Mouse (Mus musculus) skeletal muscle tissue, postnatal 0 days (tissue): Measurements from ENCODE around the gene Pdia4. TPM values are rescaled to one million over a fixed set of nuclear protein-coding genes. Genes with fewer than 3 reads are reported as not detected.
A peak's percentile ranks its signal among the peaks of the same experiment; 100 is the strongest.

Experiments used
- microRNA counts: library from miRNA; unstranded; fragments of <30 nt; microRNA quantifications from one replicate; lab custom pipeline; 2015
- microRNA-seq, 2 experiments: library from miRNA; unstranded; fragments of <30 nt; microRNA quantifications; one replicate each; pipeline ENCODE4; 2016
- polyA plus RNA-seq: library from polyadenylated mRNA; unstranded; fragments of >200 nt; fragmentation: Nextera tagmentation; extraction: Ambion mirVana; gene quantifications from 2 replicates; pipeline ENCODE4 v1.2.1, GENCODE M21; 2015

The Pdia4 gene
- polyA plus RNA-seq, result 37.8 and 55.3 TPM in 2 replicates

DNA sequence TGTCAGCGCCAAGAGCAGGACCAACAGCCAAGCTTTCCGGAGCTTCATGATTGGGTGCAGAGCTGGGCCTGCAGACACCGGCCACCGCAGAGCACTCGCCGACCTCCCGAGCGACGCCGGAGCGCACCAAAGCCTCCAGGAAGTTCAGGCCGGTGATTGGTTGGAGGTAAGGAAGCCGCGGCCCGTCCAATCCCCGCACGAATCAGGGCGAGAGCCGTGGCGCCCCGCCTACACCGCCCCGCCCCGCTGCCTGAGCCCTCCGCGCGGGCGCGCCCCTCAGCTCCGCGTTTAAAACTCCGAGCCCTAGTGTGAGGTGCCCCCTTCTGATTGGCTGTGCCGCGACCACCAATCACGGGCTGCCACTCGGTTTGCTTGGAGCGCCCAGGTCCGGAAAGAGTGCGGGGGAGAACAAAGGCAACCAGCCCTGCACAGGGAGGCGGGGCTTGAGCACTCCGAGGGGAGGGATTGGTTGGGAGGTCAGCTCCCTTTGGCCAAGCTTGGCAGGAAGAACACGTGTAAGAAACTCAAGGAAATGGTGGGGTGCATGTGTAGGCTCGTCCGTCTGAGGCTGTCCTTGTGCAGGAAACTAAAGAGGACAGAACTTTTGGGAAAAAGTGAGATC lies at the start of gene Pdia4:
Gene Pdia4 (minus strand): TSS at position 174 of the 622 bp plus-strand sequence.

DNA sequence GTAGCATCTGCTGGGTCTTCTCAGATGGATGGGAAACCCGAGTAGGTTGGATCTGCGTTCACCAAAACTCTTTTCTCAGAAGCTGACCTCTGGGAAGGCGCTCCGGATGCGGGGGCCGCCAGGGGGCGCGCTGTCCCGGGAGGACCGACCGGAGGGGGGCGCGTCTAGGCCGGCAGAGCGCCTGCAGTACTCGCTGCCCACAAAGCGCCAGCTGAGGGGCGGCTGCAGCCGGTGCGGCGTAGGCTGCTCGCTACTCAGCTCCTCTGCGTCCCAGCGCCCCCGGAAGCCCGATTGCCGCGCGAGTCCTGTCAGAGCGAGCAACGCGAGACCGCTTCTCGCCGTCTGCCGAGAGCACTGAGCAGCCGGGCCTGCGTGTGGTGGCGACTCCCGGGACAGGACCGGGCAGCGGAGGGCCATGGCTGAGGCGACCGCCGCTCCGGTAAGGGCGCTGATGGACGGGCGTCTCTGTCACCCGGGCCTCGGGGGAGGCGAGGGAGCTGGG lies 22.3 kb upstream of the Pdia4 start, which contains the start of gene Zfp398:
Gene Zfp398 (plus strand): TSS at position 180 of the 502 bp plus-strand sequence.

DNA sequence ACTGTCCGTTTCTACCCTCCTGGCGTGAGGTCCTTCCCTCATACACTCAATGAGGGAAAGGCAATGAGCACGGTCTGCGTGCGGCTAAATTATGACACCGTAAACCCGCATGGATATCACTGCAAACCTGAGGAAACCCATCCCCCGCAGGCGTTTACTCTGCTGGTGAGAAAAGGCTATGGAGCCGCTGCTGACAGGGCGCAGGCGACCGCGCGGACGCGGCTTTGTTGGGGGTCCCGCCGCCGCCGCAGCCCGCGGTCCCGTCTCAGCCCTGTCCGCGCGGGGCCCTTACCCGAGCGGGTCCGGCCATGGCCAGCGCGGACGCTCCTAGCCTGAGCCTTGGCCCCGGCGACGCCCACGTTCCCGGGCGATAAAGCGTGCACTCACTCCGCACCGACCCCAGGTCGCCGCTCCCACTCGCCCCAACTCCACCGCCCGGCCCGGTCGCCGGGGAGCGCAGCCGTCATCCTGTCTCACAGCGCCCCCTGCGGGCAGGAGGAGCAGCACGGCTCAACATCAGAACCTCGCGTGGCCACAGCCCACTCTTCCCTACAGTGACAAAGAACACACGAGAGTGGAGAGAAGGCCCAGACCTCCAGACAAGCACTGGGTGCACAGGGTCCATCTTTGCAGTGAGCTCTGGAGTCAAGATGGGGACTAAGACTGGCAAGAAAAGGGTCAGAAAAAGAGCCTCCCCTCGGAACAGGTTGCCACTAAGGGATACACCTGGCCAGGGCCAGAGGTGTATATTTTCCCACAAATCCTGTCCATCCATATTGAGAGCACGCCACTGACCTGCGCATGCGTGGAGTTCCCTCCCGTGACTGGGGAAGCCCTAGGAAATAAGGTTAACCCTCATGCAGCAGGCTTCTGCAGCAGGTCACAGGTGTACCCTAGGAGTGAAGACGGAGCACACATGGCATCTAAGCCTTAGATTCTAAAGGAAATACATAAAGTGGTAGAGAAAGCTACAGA lies 17.2 kb upstream of the Pdia4 start, which contains the start of gene Zfp786:
Gene Zfp786 (minus strand): TSS at position 764 of the 975 bp plus-strand sequence.

MicroRNA genes within 50 kb of the gene (microRNA counts, 519-probe panel; counts per million panel counts)
- microRNA mmu-miR-704 (lab: Ali Mortazavi, UCI), result 296 counts per million, percentile 58 among the panel's probes with 10 or more counts

Small RNA genes within 50 kb of the gene (microRNA-seq; reads per million reads assigned to microRNA genes)
- 0 reads per million in 2 experiments for gene Mir704

Other genes with a start within 250 kb of the Pdia4 start
- gene Ezh2, start 218.1 kb downstream of the Pdia4 start, polyA plus RNA-seq, result 16.1 and 20.7 TPM in 2 replicates
- 0.69 and 1.1 TPM in 2 replicates for gene Zfp786, start 17.4 kb upstream of the Pdia4 start, polyA plus RNA-seq
- 3.2 and 3.4 TPM in 2 replicates for gene Zfp398, start 22.2 kb upstream of the Pdia4 start, polyA plus RNA-seq
- 6.3 and 7.1 TPM in 2 replicates for gene Zfp282, start 63.8 kb upstream of the Pdia4 start, polyA plus RNA-seq
- 6.9 and 8.7 TPM in 2 replicates for gene Zfp212, start 107.0 kb upstream of the Pdia4 start, polyA plus RNA-seq
- gene Zfp956, start 140.0 kb upstream of the Pdia4 start, polyA plus RNA-seq, result 3.4 and 3.6 TPM in 2 replicates
- gene Zfp777, start 235.5 kb upstream of the Pdia4 start, polyA plus RNA-seq, result 3.0 and 3.2 TPM in 2 replicates